Mouse (Mus musculus): ENCODE data around the gene Gngt2. TPM values are rescaled to one million over a fixed set of nuclear protein-coding genes. Genes with fewer than 3 reads are reported as not detected.
A peak's percentile ranks its signal among the peaks of the same experiment; 100 is the strongest.

Gene Gngt2
- polyA plus RNA-seq, 1 experiment, result 6.5 TPM

- TF ChIP-seq GATA1 (IDR thresholded peaks at IDR 0.05; ENCODE audit: low read length), result no peak
Observed at GRCm38 (mm10) chr11:95843421-95843950, 6.5 kb downstream of the Gngt2 start.

GRCm38 (mm10) chr11:95844935-95845334, 7.9 kb downstream of the Gngt2 start:
- no peak for TF ChIP-seq GATA1 (IDR thresholded peaks at IDR 0.05; ENCODE audit: low read length)

- TF ChIP-seq GATA1 (IDR thresholded peaks at IDR 0.05; ENCODE audit: low read length), result no peak
Observed at GRCm38 (mm10) chr11:95850898-95851297, 13.9 kb downstream of the Gngt2 start.

GRCm38 (mm10) chr11:95853684-95854083, 16.7 kb downstream of the Gngt2 start:
- TF ChIP-seq GATA1 (IDR thresholded peaks at IDR 0.05; ENCODE audit: low read length), result no peak

GRCm38 (mm10) chr11:95857306-95857705, 20.3 kb downstream of the Gngt2 start:
- TF ChIP-seq GATA1 (IDR thresholded peaks at IDR 0.05; ENCODE audit: low read length), result no peak

GRCm38 (mm10) chr11:95857716-95858527, 20.9 kb downstream of the Gngt2 start:
- no peak for TF ChIP-seq GATA1 (IDR thresholded peaks at IDR 0.05; ENCODE audit: low read length)

GRCm38 (mm10) chr11:95858528-95859467, 21.8 kb downstream of the Gngt2 start:
- no peak for TF ChIP-seq GATA1 (IDR thresholded peaks at IDR 0.05; ENCODE audit: low read length)

- no peak for TF ChIP-seq GATA1 (IDR thresholded peaks at IDR 0.05; ENCODE audit: low read length)
Observed at GRCm38 (mm10) chr11:95859468-95859855, 22.4 kb downstream of the Gngt2 start.

GRCm38 (mm10) chr11:95860071-95860490, 23.1 kb downstream of the Gngt2 start:
- TF ChIP-seq GATA1 (IDR thresholded peaks at IDR 0.05; ENCODE audit: low read length), result peak; percentile 70

GRCm38 (mm10) chr11:95861397-95861796, 24.4 kb downstream of the Gngt2 start:
- no peak for TF ChIP-seq GATA1 (IDR thresholded peaks at IDR 0.05; ENCODE audit: low read length)

- TF ChIP-seq GATA1 (IDR thresholded peaks at IDR 0.05; ENCODE audit: low read length), result no peak
Observed at GRCm38 (mm10) chr11:95869442-95869841, 32.4 kb downstream of the Gngt2 start.

- no peak for TF ChIP-seq GATA1 (IDR thresholded peaks at IDR 0.05; ENCODE audit: low read length)
Observed at GRCm38 (mm10) chr11:95869918-95870470, 33.0 kb downstream of the Gngt2 start.

GRCm38 (mm10) chr11:95875804-95876203, 38.8 kb downstream of the Gngt2 start:
- no peak for TF ChIP-seq GATA1 (IDR thresholded peaks at IDR 0.05; ENCODE audit: low read length)

GRCm38 (mm10) chr11:95876296-95876695, 39.3 kb downstream of the Gngt2 start:
- TF ChIP-seq GATA1 (IDR thresholded peaks at IDR 0.05; ENCODE audit: low read length), result no peak

GRCm38 (mm10) chr11:95890462-95891051, 53.5 kb downstream of the Gngt2 start:
- no peak for TF ChIP-seq GATA1 (IDR thresholded peaks at IDR 0.05; ENCODE audit: low read length)

Other genes starting within 250 kb of the Gngt2 start
- gene Ngfr, start 249.5 kb upstream of the Gngt2 start, polyA plus RNA-seq (2012), result not detected in 2 replicates
- 43.0 and 51.4 TPM in 2 replicates for gene Phb, start 170.3 kb upstream of the Gngt2 start, polyA plus RNA-seq (2012)
- gene Zfp652, start 124.5 kb upstream of the Gngt2 start, polyA plus RNA-seq (2012), result 140 and 144 TPM in 2 replicates
- not detected in 2 replicates for gene B130006D01Rik, start 113.6 kb upstream of the Gngt2 start, polyA plus RNA-seq (2012)
- gene Phospho1, start 12.7 kb upstream of the Gngt2 start, polyA plus RNA-seq (2012), result 269 and 284 TPM in 2 replicates
- gene Abi3, start 5.3 kb downstream of the Gngt2 start, polyA plus RNA-seq (2012), result 34.0 and 39.2 TPM in 2 replicates
- gene B4galnt2, start 77.7 kb downstream of the Gngt2 start, polyA plus RNA-seq (2012), result not detected in 2 replicates
- 33.3 and 33.4 TPM in 2 replicates for gene Igf2bp1, start 168.7 kb downstream of the Gngt2 start, polyA plus RNA-seq (2012)
- gene Gip, start 187.3 kb downstream of the Gngt2 start, polyA plus RNA-seq (2012), result not detected in 2 replicates
- gene Snf8, start 197.7 kb downstream of the Gngt2 start, polyA plus RNA-seq (2012), result 153 and 177 TPM in 2 replicates
- gene Ube2z, start 228.2 kb downstream of the Gngt2 start, polyA plus RNA-seq (2012), result 27.6 and 33.9 TPM in 2 replicates
- 166 and 518 TPM in 2 replicates for gene Atp5g1, start 238.5 kb downstream of the Gngt2 start, polyA plus RNA-seq (2012)